Comparison of ENCODE assay signal across 8 mouse cellular contexts in the genomic region with DNA sequence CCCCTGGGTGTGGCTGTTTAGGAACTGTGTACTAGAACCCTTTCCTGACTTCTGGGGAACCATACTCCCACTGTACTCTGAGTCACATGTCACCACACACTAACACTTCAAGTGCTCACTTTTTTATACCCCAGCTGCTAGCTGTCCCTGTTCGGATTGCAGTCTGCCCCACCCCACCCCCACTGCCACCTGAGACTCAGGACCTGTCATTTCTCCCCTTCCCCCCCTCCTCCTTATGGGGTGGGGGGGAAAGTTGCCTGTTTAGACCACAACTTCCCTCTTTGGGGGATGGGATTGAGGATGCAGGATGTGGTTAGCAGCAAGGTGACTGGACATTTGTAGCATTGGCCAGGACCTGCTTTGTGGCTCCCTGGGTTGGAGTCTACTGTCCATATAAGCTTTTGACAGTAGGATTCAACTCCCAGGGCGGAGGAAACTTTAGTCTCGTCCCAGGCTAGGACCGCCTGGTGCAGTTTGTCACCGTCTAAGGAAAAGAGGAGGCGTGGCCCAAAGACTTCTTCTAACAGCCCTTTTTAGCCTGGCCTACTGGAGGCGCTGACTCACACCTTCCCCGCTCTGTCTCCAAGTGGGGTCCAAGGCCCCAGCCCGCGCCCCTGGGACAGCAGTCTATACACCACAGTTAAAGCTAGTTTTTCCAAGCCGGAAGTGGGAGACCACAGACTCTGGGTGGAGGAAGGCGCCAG. TPM values are rescaled to one million over a fixed set of nuclear protein-coding genes. Genes with fewer than 3 reads are reported as not detected.
DNase-seq lines count a peak whose midpoint lies in the region; ATAC-seq and TF ChIP-seq lines count a peak whose summit lies in the region.

No protein-coding gene starts in this region.

- H3K27me3 ChIP-seq in kidney, embryonic 14.5 days (ENCODE audit: control insufficient read depth, insufficient read depth, low read length): no peaks in the 10 kb centered on the region
- no peaks in the 10 kb centered on the region for H3K27me3 ChIP-seq in MEL (ENCODE audit: control insufficient read depth in 1 of 2, insufficient read depth in 2 of 2, low read length in 2 of 2)

- peak; percentile 47 for ATAC-seq in kidney, embryonic 14.5 days (ENCODE audit: low FRiP score, low TSS enrichment)
- ATAC-seq in hematopoietic stem cell, adult 5-6 weeks (replicated peaks in 1 of 2; ENCODE audit: insufficient read depth in 1 of 2, low FRiP score in 2 of 2, low TSS enrichment in 1 of 2, low read depth in 1 of 2, poor library complexity in 2 of 2, severe bottlenecking in 2 of 2): peak; percentile 60 to 62

- peaks cover 3% of the 10 kb centered on the region; the same call in 1 of the 2 replicates for H3K36me3 ChIP-seq in kidney, embryonic 14.5 days (ENCODE audit: control insufficient read depth, insufficient read depth, low read length)
- peaks cover 0 to 22% of the 10 kb centered on the region in 2 experiments; a peak in 2 of 4 replicates for H3K36me3 ChIP-seq in MEL (ENCODE audit: control insufficient read depth in 1 of 2, insufficient read depth in 2 of 2, low read length in 2 of 2)

- peak overlapping the region; percentile 74 for H3K27ac ChIP-seq in kidney, embryonic 14.5 days (ENCODE audit: low read depth, low read length)
- peak overlapping the region; percentile 95 for H3K27ac ChIP-seq in MEL (ENCODE audit: control insufficient read depth, low read depth, low read length)

- H3K4me1 ChIP-seq in kidney, embryonic 14.5 days (ENCODE audit: control insufficient read depth, insufficient read depth, low read length): 0 out of 2 replicates have a peak, but pooled peaks cover 3% of the 10 kb centered on the region
- H3K4me1 ChIP-seq in MEL (ENCODE audit: control insufficient read depth in 1 of 2, insufficient read depth in 2 of 2, low read length in 2 of 2): peaks cover 11 to 25% of the 10 kb centered on the region in 2 experiments

- TF ChIP-seq POLR2A in MEL (IDR thresholded peaks at IDR 0.05; ENCODE audit: control insufficient read depth in 1 of 2, insufficient read depth in 1 of 2, low read depth in 1 of 2, low read length in 2 of 2, poor library complexity in 1 of 2): peak in 1 of 2 experiments; percentile 56; a peak in 2 of 4 replicates

- 30% methylated on average over 12 of the region's 12 CpGs for WGBS in kidney, embryonic 14.5 days

- TF ChIP-seq EP300 in MEL (IDR thresholded peaks at IDR 0.05; ENCODE audit: low read depth in 1 of 2, low read length in 2 of 2): peak; percentile 82 to 87

- no peak for TF ChIP-seq RAD21 in MEL (IDR thresholded peaks at IDR 0.05; ENCODE audit: low read depth, low read length)

- peak overlapping the region; percentile 41 for H3K4me2 ChIP-seq in kidney, embryonic 14.5 days (replicated peaks; ENCODE audit: low read depth, low read length)

- peak in 1 of 3 experiments; percentile 26; a peak in 2 of 6 replicates for TF ChIP-seq CTCF in MEL (IDR thresholded peaks at IDR 0.05 in 2 of 3, conservative IDR thresholded peaks at IDR 0.05 in 1 of 3; ENCODE audit: control insufficient read depth in 1 of 3, insufficient read depth in 1 of 3, low read depth in 2 of 3, low read length in 3 of 3, poor library complexity in 1 of 3, severe bottlenecking in 1 of 3)

- H3K9ac ChIP-seq in kidney, embryonic 14.5 days (ENCODE audit: low read depth, low read length): no peak overlapping the region
- H3K9ac ChIP-seq in MEL (ENCODE audit: control insufficient read depth, low read depth, low read length, poor library complexity, severe bottlenecking): peak overlapping the region; percentile 82

- DNase-seq in kidney, adult 9 months: no peak
- peak; percentile 92 for DNase-seq in MEL (ENCODE audit: low read depth, low spot score)
- peak; percentile 63 for DNase-seq in lung, postnatal 36 days
- DNase-seq in cerebellum, adult 9-11 months: no peak
- DNase-seq in testis, postnatal 14 days (ENCODE audit: low spot score): no peak
- no peak for DNase-seq in frontal cortex, postnatal 36 days (ENCODE audit: low spot score in 2 of 2)

- peaks cover 5% of the 10 kb centered on the region; the same call in 1 of the 2 replicates for H3K79me2 ChIP-seq in MEL (ENCODE audit: control insufficient read depth, insufficient read depth, low read length, poor library complexity)

- peak overlapping the region; percentile 24; the same call in 1 of the 2 replicates for H3K4me3 ChIP-seq in kidney, embryonic 14.5 days (ENCODE audit: low read length)
- H3K4me3 ChIP-seq in MEL (ENCODE audit: control insufficient read depth in 1 of 2, insufficient read depth in 1 of 2, low read depth in 2 of 2, low read length in 2 of 2): peak overlapping the region; percentile 67 to 81

- no peaks in the 10 kb centered on the region for H3K9me3 ChIP-seq in kidney, embryonic 14.5 days (ENCODE audit: control insufficient read depth, low read length)
- H3K9me3 ChIP-seq in MEL (replicated peaks; ENCODE audit: insufficient read depth, low read length): no peaks in the 10 kb centered on the region

TF ChIP-seq in MEL, 35 proteins besides CTCF, POLR2A, EP300 and RAD21 (continues in another document):
- TF ChIP-seq CHD1 (IDR thresholded peaks at IDR 0.05; ENCODE audit: low read depth, low read length): no peak
- TF ChIP-seq RCOR1 (IDR thresholded peaks at IDR 0.05; ENCODE audit: low read depth, low read length): peak; percentile 69
- no peak for TF ChIP-seq POLR2AphosphoS5 (IDR thresholded peaks at IDR 0.05; ENCODE audit: borderline replicate concordance, low read depth, low read length)
- no peak for TF ChIP-seq MEF2A (IDR thresholded peaks at IDR 0.05; ENCODE audit: extremely low read depth, insufficient replicate concordance, low read depth, low read length, poor library complexity, severe bottlenecking)
- no peak; the same call in 1 of the 2 replicates for TF ChIP-seq ELF1 (IDR thresholded peaks at IDR 0.05; ENCODE audit: low read depth, low read length)
- peak; percentile 25; the same call in 1 of the 2 replicates for TF ChIP-seq ZNF384 (IDR thresholded peaks at IDR 0.05; ENCODE audit: low read depth, low read length)
- no peak; the same call in 1 of the 2 replicates for TF ChIP-seq JUND (IDR thresholded peaks at IDR 0.05; ENCODE audit: low read depth, low read length)
- TF ChIP-seq KAT2A (conservative IDR thresholded peaks at IDR 0.05; ENCODE audit: low read depth, low read length): no peak; the same call in 1 of the 2 replicates
- 0 out of 2 replicates have a peak, but pooled peaks have one; percentile 28 for TF ChIP-seq MAFK (IDR thresholded peaks at IDR 0.05; ENCODE audit: borderline replicate concordance, low read depth, low read length)
- peak; percentile 76 for TF ChIP-seq USF1 (IDR thresholded peaks at IDR 0.05; ENCODE audit: low read depth, low read length)
- TF ChIP-seq HCFC1 (IDR thresholded peaks at IDR 0.05; ENCODE audit: low read depth, low read length): no peak; the same call in 1 of the 2 replicates
- 0 out of 2 replicates have a peak, but pooled peaks have one; percentile 44 for TF ChIP-seq POLR2AphosphoS2 (IDR thresholded peaks at IDR 0.05; ENCODE audit: low read length)
- TF ChIP-seq BHLHE40 (IDR thresholded peaks at IDR 0.05; ENCODE audit: borderline replicate concordance, low read depth, low read length): 0 out of 2 replicates have a peak, but pooled peaks have one; percentile 54
- peak; percentile 47 for TF ChIP-seq MAX (IDR thresholded peaks at IDR 0.05; ENCODE audit: low read length)
- no peak for TF ChIP-seq E2F4 (IDR thresholded peaks at IDR 0.05; ENCODE audit: borderline replicate concordance, low read depth, low read length)
- TF ChIP-seq TBP (IDR thresholded peaks at IDR 0.05; ENCODE audit: low read depth, low read length): peak; percentile 82
- TF ChIP-seq USF2 (IDR thresholded peaks at IDR 0.05; ENCODE audit: borderline replicate concordance in 1 of 2, insufficient read depth in 1 of 2, low read depth in 1 of 2, low read length in 2 of 2): no peak
- no peak for TF ChIP-seq NRF1 (IDR thresholded peaks at IDR 0.05; ENCODE audit: insufficient read depth, low read depth, low read length, poor library complexity, severe bottlenecking)
- TF ChIP-seq TCF12 (IDR thresholded peaks at IDR 0.05; ENCODE audit: low read depth, low read length): peak; percentile 54; the same call in 1 of the 2 replicates
- 0 out of 2 replicates have a peak, but pooled peaks have one; percentile 9 for TF ChIP-seq ZC3H11A (IDR thresholded peaks at IDR 0.05; ENCODE audit: low read depth, low read length)

RNA-seq across cellular contexts. Expression of a gene that starts 2.5 kb away (rescaled TPM):
- 188 and 190 TPM in 2 replicates for polyA plus RNA-seq in kidney, embryonic 14.5 days (2014; fragmentation: Nextera tagmentation; extraction: Ambion mirVana)
- total RNA-seq in MEL (2012; rRNA removed): 95.7 and 148 TPM in 2 replicates
- polyA plus RNA-seq in MEL (2012; ENCODE audit: insufficient read depth in 1 of 2, insufficient read length in 2 of 2, low read depth in 1 of 2, low replicate concordance in 2 of 2, missing spikeins in 1 of 2): 100 to 1,000 TPM; 163 to 407 TPM
- total RNA-seq in hematopoietic stem cell, adult 5-6 weeks (2017): 79.7 and 95.8 TPM in 2 replicates

RNA-seq across cellular contexts. Expression of a gene that starts 7.3 kb away (rescaled TPM):
- polyA plus RNA-seq in kidney, embryonic 14.5 days (2014; fragmentation: Nextera tagmentation; extraction: Ambion mirVana): 0.28 and 0.29 TPM in 2 replicates
- 0.15 and 0.20 TPM in 2 replicates for total RNA-seq in MEL (2012; rRNA removed)
- polyA plus RNA-seq in MEL (2012; ENCODE audit: insufficient read depth in 1 of 2, insufficient read length in 2 of 2, low read depth in 1 of 2, low replicate concordance in 2 of 2, missing spikeins in 1 of 2): under 1 TPM in 1 of 2 experiments, not detected in 1; 0.33 TPM
- 0.40 and 0.75 TPM in 2 replicates for total RNA-seq in hematopoietic stem cell, adult 5-6 weeks (2017)

RNA-seq across cellular contexts. Expression of a gene that starts 16.7 kb away (rescaled TPM):
- polyA plus RNA-seq in kidney, embryonic 14.5 days (2014; fragmentation: Nextera tagmentation; extraction: Ambion mirVana): 6.9 and 9.7 TPM in 2 replicates
- total RNA-seq in MEL (2012; rRNA removed): 1.2 TPM in 2 replicates
- 1 to 10 TPM in 1 of 2 experiments, not detected in 1; 3.3 TPM for polyA plus RNA-seq in MEL (2012; ENCODE audit: insufficient read depth in 1 of 2, insufficient read length in 2 of 2, low read depth in 1 of 2, low replicate concordance in 2 of 2, missing spikeins in 1 of 2)
- total RNA-seq in hematopoietic stem cell, adult 5-6 weeks (2017): 8.3 and 12.4 TPM in 2 replicates

RNA-seq across cellular contexts. Expression of a gene that starts 23.2 kb away (rescaled TPM):
- polyA plus RNA-seq in kidney, embryonic 14.5 days (2014; fragmentation: Nextera tagmentation; extraction: Ambion mirVana): 21.3 and 47.4 TPM in 2 replicates
- 23.0 and 23.4 TPM in 2 replicates for total RNA-seq in MEL (2012; rRNA removed)
- polyA plus RNA-seq in MEL (2012; ENCODE audit: insufficient read depth in 1 of 2, insufficient read length in 2 of 2, low read depth in 1 of 2, low replicate concordance in 2 of 2, missing spikeins in 1 of 2): 100 to 1,000 TPM in 1 of 2 experiments, 10 to 100 TPM in 1; 37.0 to 539 TPM
- total RNA-seq in hematopoietic stem cell, adult 5-6 weeks (2017): 20.3 and 25.5 TPM in 2 replicates

RNA-seq across cellular contexts. Expression of a gene that starts 35.5 kb away (rescaled TPM):
- polyA plus RNA-seq in kidney, embryonic 14.5 days (2014; fragmentation: Nextera tagmentation; extraction: Ambion mirVana): 1.4 and 1.5 TPM in 2 replicates
- total RNA-seq in MEL (2012; rRNA removed): 0.54 and 0.56 TPM in 2 replicates
- 1 to 10 TPM in 1 of 2 experiments, not detected in 1; 2.3 TPM for polyA plus RNA-seq in MEL (2012; ENCODE audit: insufficient read depth in 1 of 2, insufficient read length in 2 of 2, low read depth in 1 of 2, low replicate concordance in 2 of 2, missing spikeins in 1 of 2)
- 0.94 and 1.1 TPM in 2 replicates for total RNA-seq in hematopoietic stem cell, adult 5-6 weeks (2017)

Comparison
In these comparisons a context has a peak if more than half of its experiments do, and no peak if none do; other contexts are left out.
1. DNase-seq: peak in MEL (single experiment) and lung, postnatal 36 days (single experiment); none in kidney, adult 9 months (single experiment), cerebellum, adult 9-11 months (single experiment), testis, postnatal 14 days (single experiment) and frontal cortex, postnatal 36 days (0 of 2).